Mouse (Mus musculus): ENCODE results near the gene Rps29. TPM values are rescaled to one million over a fixed set of nuclear protein-coding genes. Genes with fewer than 3 reads are reported as not detected.
A peak's percentile ranks its signal among the peaks of the same experiment; 100 is the strongest.
"Not testable (repeated sequence)": the region's sequence is repeated elsewhere in the genome, so short reads cannot be mapped to it uniquely, and the experiment has no call there.

Gene Rps29
- 1,555 and 1,613 TPM in 2 replicates for polyA plus RNA-seq (2015; fragmentation: Nextera tagmentation; extraction: Ambion mirVana)

DNA sequence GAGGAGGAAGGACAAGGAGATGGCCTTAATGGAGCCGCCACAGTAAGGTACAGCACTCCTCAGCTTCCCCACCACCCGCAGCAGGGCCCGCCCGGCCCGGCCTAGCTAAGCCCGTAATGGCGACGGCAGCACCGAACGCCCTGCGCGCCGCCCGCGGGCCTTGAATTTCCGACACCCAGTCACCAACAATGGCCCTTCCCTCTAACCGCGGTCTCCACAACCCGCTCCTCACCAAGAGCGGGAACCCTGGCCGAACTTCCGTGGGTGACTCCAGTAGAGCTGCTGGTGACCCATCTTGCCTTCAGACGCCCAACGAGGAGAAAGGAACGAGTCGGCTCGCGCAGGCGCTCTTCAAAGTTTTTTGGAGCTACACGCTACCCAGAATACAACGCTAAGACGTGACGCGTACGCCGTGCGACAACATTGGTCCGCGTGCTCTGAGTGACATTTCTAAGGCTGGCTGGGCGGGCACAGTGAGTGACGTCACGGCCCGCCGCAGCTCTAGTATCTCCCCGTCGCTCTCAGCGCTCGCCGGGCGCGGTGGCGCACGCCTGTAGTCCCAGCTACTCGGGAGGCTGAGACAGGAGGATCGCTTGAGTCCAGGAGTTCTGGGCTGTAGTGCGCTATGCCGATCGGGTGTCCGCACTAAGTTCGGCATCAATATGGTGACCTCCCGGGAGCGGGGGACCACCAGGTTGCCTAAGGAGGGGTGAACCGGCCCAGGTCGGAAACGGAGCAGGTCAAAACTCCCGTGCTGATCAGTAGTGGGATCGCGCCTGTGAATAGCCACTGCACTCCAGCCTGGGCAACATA is at the start of gene Rps29:
Rps29 (minus strand) TSS at position 422 of the 813 bp plus-strand sequence.
- not testable (repeated sequence) for H3K9me3 ChIP-seq, H3K27me3 ChIP-seq
- H3K4me3 ChIP-seq = peak within 1 kb of the TSS; percentile 78
- H3K36me3 ChIP-seq = peaks cover 19% of the 10 kb centered on the region
- peak within 1 kb of the TSS; percentile 63 for H3K4me2 ChIP-seq
- peak within 1 kb of the TSS; percentile 91 for H3K27ac ChIP-seq
- H3K4me1 ChIP-seq = peaks cover 12% of the 10 kb centered on the region; the same call in 1 of the 2 replicates
- under 1% methylated on average over 63 of the region's 68 CpGs for WGBS
- peak; percentile 99 for ATAC-seq (ENCODE audit: borderline replicate concordance, extremely low read depth, low FRiP score, low TSS enrichment)
- peak within 1 kb of the TSS; percentile 84 for H3K9ac ChIP-seq

DNA sequence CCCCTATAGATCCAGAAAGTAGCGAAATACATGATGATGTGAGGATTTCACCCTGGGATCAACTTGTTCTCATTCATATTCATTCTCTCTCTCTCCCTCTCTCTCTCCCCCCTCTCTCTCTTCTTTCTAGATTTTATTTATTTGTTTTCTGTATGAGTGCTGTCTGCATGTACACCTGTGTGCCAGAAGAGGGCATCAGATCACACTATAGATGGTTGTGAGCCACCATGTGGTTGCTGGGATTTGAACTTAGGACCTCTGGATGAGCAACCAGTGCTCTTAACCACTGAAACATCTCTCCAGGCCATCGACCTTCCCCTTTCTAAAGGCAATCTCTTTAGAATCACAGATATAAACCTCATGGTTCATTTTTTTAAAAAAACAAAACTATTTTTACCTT is 49.5 kb upstream of the Rps29 start:
- Histone ChIP-seq H3K9ac (no peak overlapping the region), H3K4me2 (no peak overlapping the region), H3K27ac (no peak overlapping the region), H3K27me3 (no peaks in the 10 kb centered on the region), H3K4me1 (no peaks in the 10 kb centered on the region), H3K36me3 (peaks cover 44% of the 10 kb centered on the region), H3K4me3 (no peak overlapping the region), H3K9me3 (no peaks in the 10 kb centered on the region)
- WGBS = 90% methylated on average over 2 of the region's 2 CpGs
- ATAC-seq (ENCODE audit: borderline replicate concordance, extremely low read depth, low FRiP score, low TSS enrichment) = no peak

DNA sequence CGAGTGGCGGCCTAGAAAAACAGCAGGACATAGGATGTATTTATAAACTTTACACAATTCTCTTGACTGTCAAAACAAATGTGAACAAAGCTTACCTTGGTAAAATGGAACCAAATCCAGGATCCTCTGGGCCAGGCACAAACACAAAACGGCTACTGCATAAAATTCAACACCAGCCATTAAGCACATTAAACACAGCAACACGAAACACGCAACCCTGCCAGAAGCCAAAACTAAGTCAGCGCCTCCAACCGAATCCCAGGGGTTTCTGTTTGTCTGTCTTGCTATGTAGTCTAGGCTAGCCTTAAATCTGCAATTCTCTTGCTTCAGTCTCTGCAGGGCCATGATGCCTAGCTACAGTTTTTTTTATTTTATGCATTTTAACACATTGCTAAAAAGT is 48.9 kb upstream of the Rps29 start:
- Histone ChIP-seq H3K4me3 (no peak overlapping the region), H3K9me3 (no peaks in the 10 kb centered on the region), H3K9ac (no peak overlapping the region), H3K36me3 (peaks cover 46% of the 10 kb centered on the region), H3K27me3 (no peaks in the 10 kb centered on the region), H3K4me2 (no peak overlapping the region), H3K4me1 (no peaks in the 10 kb centered on the region), H3K27ac (no peak overlapping the region)
- no peak for ATAC-seq (ENCODE audit: borderline replicate concordance, extremely low read depth, low FRiP score, low TSS enrichment)
- WGBS = 93% methylated on average over 7 of the region's 7 CpGs

DNA sequence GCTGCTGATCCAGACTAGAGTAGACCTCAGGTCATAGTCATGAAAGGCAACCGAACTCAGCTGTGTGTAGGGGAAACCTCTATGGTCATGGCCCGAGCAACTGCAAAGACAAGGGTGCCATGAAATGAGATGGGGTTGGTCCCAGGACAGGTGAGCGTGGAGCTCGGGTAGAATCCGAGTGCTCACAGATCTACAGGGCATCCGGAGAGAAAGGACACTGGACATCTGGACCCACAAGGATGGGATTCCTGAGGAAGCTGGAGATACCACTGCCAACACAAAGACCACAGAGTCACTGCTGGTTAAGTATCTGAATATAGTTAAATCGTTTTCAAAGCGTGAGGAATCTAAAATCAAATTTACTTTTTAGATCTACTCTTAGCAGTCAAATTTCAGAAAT is 48.4 kb upstream of the Rps29 start:
- peaks cover 49% of the 10 kb centered on the region for H3K36me3 ChIP-seq
- no peak overlapping the region for H3K4me3 ChIP-seq
- 88% methylated on average over 8 of the region's 8 CpGs for WGBS
- no peak overlapping the region for H3K27ac ChIP-seq
- no peak overlapping the region for H3K9ac ChIP-seq
- no peaks in the 10 kb centered on the region for H3K9me3 ChIP-seq
- H3K4me2 ChIP-seq = no peak overlapping the region
- H3K27me3 ChIP-seq = no peaks in the 10 kb centered on the region
- no peak for ATAC-seq (ENCODE audit: borderline replicate concordance, extremely low read depth, low FRiP score, low TSS enrichment)
- H3K4me1 ChIP-seq = no peaks in the 10 kb centered on the region

DNA sequence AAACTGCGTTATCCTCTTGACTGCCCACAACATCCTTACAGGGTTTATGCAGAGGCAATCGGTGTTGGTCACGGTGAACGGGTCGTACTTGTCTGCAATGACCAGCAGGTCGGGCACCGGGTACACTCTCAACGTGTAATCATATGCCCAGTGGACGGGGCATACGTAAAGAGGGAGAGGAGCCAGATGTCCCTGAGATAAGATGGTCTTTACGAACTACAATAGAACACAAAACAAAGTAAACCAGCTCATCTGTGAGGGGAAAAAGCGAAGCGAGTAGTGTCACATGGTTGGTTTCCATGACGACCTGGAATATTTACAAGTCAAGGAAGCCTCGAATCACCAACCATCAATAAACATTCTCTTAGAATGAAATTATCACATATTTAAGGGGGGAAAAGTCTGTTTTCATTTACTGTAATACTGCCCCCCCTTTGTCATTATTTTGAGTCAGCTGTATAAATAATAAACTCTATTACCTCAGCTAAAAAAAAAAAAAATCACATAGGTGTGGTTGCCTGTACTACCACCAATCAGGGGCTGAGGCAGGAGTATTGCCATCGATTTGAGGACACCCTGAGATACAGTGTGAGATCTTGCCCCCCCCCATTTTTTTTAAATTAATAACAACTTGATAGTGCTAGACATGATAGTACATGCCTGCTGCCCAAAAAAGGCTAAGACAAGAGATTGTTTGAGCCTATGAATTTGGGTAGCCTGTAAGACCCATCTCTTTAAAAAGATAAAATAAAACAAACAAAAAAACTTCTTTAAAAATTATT is 45.3 kb upstream of the Rps29 start, which contains the start of gene Gm49384:
Gm49384 (minus strand) TSS at position 216 of the 782 bp plus-strand sequence.
- Histone ChIP-seq H3K27me3 (no peaks in the 10 kb centered on the region), H3K36me3 (peaks cover 48% of the 10 kb centered on the region), H3K9ac (no peak within 1 kb of the TSS), H3K27ac (no peak within 1 kb of the TSS), H3K4me3 (no peak within 1 kb of the TSS), H3K4me2 (no peak within 1 kb of the TSS), H3K4me1 (peaks cover 3% of the 10 kb centered on the region), H3K9me3 (no peaks in the 10 kb centered on the region)
- WGBS = 78% methylated on average over 16 of the region's 16 CpGs
- no peak for ATAC-seq (ENCODE audit: borderline replicate concordance, extremely low read depth, low FRiP score, low TSS enrichment)

DNA sequence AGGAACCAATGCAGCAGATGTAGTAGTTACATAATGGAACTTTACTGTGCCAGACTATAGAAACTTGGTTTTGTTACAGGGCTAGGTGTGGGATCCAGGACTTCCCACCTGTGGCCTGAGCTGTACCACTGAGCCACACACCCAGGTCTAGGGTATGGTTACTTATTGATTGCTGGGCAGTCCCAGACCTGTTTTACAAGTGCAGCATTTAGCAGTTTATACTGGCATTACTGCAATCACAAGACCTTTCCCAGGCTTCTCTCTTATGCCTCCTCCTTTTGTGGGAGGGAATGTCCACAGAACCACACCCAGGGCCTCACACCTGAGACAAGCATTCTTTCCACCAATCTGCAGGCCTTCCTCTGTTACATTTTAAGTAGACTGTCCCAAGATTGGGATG is 40.0 kb upstream of the Rps29 start:
- Histone ChIP-seq H3K9ac (no peak overlapping the region), H3K4me3 (no peak overlapping the region), H3K27me3 (no peaks in the 10 kb centered on the region), H3K36me3 (peaks cover 30% of the 10 kb centered on the region), H3K4me2 (peak overlapping the region; percentile 3; the same call in 1 of the 2 replicates), H3K4me1 (peaks cover 22% of the 10 kb centered on the region), H3K27ac (no peak overlapping the region), H3K9me3 (no peaks in the 10 kb centered on the region)
- no peak for ATAC-seq (ENCODE audit: borderline replicate concordance, extremely low read depth, low FRiP score, low TSS enrichment)

DNA sequence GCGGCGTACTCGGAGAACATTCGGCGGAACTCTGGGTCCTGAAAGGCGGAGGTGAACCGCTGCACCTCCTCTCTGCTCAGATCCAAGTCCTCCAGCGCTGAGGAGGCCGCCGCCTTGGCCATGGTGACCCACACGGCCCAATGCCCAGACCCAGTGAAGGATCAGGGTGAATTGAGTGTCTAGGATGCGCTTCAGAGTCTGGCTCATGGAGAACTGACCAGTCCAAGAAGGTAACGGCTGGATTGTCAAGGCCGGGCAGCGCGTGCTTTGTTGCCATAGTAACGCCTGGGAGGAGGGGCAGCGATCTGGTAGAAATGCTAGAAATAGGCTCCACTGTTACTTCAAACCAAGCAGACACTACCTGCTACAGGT is 39.2 kb upstream of the Rps29 start, which contains the start of gene Dnaaf2:
Dnaaf2 (minus strand) TSS at position 266 of the 372 bp plus-strand sequence.
- Histone ChIP-seq H3K9ac (peak within 1 kb of the TSS; percentile 78), H3K4me2 (peak within 1 kb of the TSS; percentile 95), H3K4me1 (peaks cover 22% of the 10 kb centered on the region), H3K4me3 (peak within 1 kb of the TSS; percentile 75), H3K36me3 (peaks cover 24% of the 10 kb centered on the region), H3K27me3 (no peaks in the 10 kb centered on the region), H3K9me3 (no peaks in the 10 kb centered on the region), H3K27ac (peak within 1 kb of the TSS; percentile 88)
- WGBS = under 1% methylated on average over 18 of the region's 18 CpGs
- peak; percentile 21; the same call in 1 of the 2 replicates for ATAC-seq (ENCODE audit: borderline replicate concordance, extremely low read depth, low FRiP score, low TSS enrichment)

DNA sequence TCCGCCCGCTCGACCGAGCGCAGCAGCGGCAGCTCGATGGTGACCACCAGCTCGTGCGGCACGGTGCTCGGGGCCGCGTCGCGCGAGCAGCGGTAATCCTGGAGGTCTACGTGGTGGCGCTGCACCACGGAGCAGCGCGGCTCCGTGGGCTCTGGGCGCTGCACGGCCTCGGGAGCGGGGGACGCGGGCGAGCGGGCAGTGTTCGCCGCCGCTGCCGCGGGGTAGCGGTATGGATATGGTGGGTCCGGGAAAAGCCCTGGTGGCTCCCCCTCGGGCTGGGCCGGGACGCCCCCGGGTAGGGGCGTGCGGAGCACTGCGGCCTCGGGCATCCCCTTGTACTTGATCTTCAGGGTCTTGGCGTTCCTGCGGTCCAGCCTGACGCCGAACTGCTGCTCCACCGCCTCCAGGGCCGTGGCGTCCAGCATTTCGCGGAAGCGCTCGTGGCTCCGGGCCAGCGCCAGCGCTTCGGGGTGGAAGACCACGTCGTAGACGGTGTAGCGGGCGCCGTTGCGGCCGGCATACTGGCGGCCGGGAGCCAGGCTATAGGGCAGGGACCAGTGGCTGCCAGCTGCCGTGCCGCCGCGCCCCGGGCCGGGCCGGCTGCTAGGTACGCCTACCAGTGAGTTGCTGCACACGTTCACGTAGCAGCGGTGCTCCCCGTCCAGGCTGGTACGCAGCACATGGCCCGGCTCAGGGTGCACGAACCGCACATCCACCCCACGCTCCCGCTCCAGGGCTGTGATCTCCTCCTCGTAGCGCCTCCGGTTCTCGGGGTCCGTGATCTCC is 38.6 kb upstream of the Rps29 start:
- Histone ChIP-seq H3K27ac (peak overlapping the region; percentile 88), H3K4me2 (peak overlapping the region; percentile 95), H3K9ac (peak overlapping the region; percentile 78), H3K27me3 (no peaks in the 10 kb centered on the region), H3K4me3 (peak overlapping the region; percentile 75), H3K4me1 (peaks cover 22% of the 10 kb centered on the region), H3K36me3 (peaks cover 22% of the 10 kb centered on the region; the same call in 1 of the 2 replicates), H3K9me3 (no peaks in the 10 kb centered on the region)
- ATAC-seq (ENCODE audit: borderline replicate concordance, extremely low read depth, low FRiP score, low TSS enrichment) = peak; percentile 80
- WGBS = under 1% methylated on average over 94 of the region's 94 CpGs

DNA sequence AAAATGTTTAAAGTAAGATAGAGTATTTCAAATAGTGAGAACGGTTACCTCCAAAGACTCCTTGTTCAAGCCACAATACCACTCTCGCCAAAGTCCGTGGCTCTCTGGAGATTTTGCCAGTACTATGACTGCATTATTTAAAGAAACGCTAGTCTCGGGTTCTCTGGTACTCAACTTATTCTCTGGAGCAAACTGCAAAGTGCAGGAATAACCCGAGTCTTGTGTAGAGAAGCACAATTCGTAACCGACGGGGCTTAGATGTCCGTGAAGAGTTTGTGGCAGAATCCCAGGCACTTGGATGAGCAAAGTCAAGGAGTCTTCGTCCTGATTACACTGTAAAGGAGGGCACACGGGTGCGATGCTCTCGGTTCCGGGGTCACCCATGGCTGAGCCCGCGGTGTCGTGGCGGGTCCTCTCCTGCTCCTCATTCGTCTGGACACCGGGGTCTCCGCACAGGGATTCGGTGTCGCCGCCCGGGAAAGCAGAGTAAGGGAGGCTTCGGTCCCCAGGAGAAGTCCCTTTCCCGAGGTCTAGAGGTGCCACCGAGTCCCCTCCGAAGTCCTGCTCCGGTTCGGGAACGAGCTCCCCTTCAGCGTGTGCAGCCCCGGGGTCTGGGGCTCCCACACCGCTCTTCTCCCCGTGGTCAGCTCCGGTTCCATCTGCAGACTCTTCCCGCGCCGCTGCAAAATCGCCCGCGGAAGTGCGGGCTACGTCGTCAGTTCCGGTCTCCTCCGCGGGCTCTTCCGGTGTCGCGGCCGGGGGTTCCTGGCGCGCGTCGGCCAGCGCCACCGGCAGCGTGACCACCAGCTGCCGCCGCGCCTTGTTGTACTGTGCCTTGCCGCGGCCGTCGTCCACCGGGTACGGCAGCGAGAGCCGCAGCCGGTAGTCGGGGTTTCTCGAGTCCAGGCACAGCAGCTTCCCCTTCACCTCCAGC is 37.7 kb upstream of the Rps29 start, which contains the start of gene Gm49383:
Gm49383 (minus strand) TSS at position 661 of the 934 bp plus-strand sequence.
- under 1% methylated on average over 75 of the region's 75 CpGs for WGBS
- peak within 1 kb of the TSS; percentile 78 for H3K9ac ChIP-seq
- ATAC-seq (ENCODE audit: borderline replicate concordance, extremely low read depth, low FRiP score, low TSS enrichment) = peak; percentile 75
- H3K4me3 ChIP-seq = peak within 1 kb of the TSS; percentile 75
- H3K4me2 ChIP-seq = peak within 1 kb of the TSS; percentile 95
- H3K9me3 ChIP-seq = no peaks in the 10 kb centered on the region
- H3K36me3 ChIP-seq = peaks cover 24% of the 10 kb centered on the region; the same call in 1 of the 2 replicates
- peaks cover 22% of the 10 kb centered on the region for H3K4me1 ChIP-seq
- peak within 1 kb of the TSS; percentile 88 for H3K27ac ChIP-seq
- no peaks in the 10 kb centered on the region for H3K27me3 ChIP-seq

DNA sequence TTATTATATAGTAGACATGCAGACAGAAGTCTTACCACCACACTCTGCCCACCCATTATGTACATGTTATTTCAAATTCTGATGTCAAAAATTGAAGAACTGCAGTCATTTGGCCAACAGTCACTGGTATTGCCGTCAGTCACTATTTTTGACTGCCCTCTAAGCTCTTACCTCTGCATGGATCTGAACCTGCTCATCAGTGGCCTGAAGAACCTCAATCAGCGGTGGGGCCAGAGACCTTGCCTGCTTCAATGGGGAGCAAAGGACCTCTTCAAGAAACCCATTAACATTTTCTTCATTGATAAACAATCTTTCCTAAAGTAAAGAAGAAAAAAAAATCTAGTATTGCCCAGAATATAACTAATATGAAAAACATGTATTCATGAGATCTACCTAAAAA is 33.7 kb upstream of the Rps29 start:
- no peak overlapping the region for H3K27ac ChIP-seq
- H3K27me3 ChIP-seq = no peaks in the 10 kb centered on the region
- H3K4me2 ChIP-seq = no peak overlapping the region
- H3K4me3 ChIP-seq = no peak overlapping the region
- no peak overlapping the region for H3K9ac ChIP-seq
- no peak for ATAC-seq (ENCODE audit: borderline replicate concordance, extremely low read depth, low FRiP score, low TSS enrichment)
- H3K36me3 ChIP-seq = peaks cover 38% of the 10 kb centered on the region
- peaks cover 6% of the 10 kb centered on the region for H3K4me1 ChIP-seq
- 86% methylated on average over 2 of the region's 2 CpGs for WGBS
- H3K9me3 ChIP-seq = no peaks in the 10 kb centered on the region

Measured in lung, embryonic 15.5 days (tissue).